Mouse (Mus musculus) 416B (cell line): ENCODE measurements around the gene Ccdc51.
"Not testable (repeated sequence)": the region's sequence is repeated elsewhere in the genome, so short reads cannot be mapped to it uniquely, and the experiment has no call there.

Source experiments
- DNase-seq: peaks from one replicate; pipeline ENCODE4 v3.0.0; 2011; ENCODE audit warnings: low read depth

The Ccdc51 gene

GRCm38 (mm10) chr9:109124164-109124563 lies 41.9 kb downstream of the Ccdc51 start:
- DNase-seq, result no peak

GRCm38 (mm10) chr9:109125043-109125442 lies 42.8 kb downstream of the Ccdc51 start:
- DNase-seq, result no peak

- no peak for DNase-seq
Observed at GRCm38 (mm10) chr9:109125481-109125880, 43.2 kb downstream of the Ccdc51 start.

GRCm38 (mm10) chr9:109127076-109127475 lies 44.8 kb downstream of the Ccdc51 start:
- DNase-seq, result no peak

- peak; percentile 19 for DNase-seq
Observed at GRCm38 (mm10) chr9:109128211-109128610, 45.9 kb downstream of the Ccdc51 start.

GRCm38 (mm10) chr9:109130076-109130475 lies 47.8 kb downstream of the Ccdc51 start:
- DNase-seq, result no peak

- not testable (repeated sequence) for DNase-seq
Observed at GRCm38 (mm10) chr9:109140414-109140813, 58.1 kb downstream of the Ccdc51 start.
